Mouse (Mus musculus) limb, embryonic 11.5 days (tissue): ENCODE results near the gene Pard3b. TPM values are rescaled to one million over a fixed set of nuclear protein-coding genes. Genes with fewer than 3 reads are reported as not detected.

Experiments
- ATAC-seq: fragments of 200-750 bp; cut with Nextera tagmentation; 2 replicates; pipeline ENCODE4 v1.8.0; 2017; ENCODE audit warnings: low read depth; ENCODE audit not compliant: insufficient number of reproducible peaks, low FRiP score, low TSS enrichment
- DNase-seq: peaks from one replicate; pipeline ENCODE4 v3.0.0-alpha.2; 2015; ENCODE audit warnings: low spot score
- H3K27ac ChIP-seq: fragments of 300-500 bp; sonication (generic); replicated peaks from 2 replicates; pipeline ENCODE4 v1.5.1; 2014; ENCODE audit warnings: low read depth, mild to moderate bottlenecking, low read length
- H3K27me3 ChIP-seq: fragments of 300-500 bp; sonication (generic); 2 replicates; pipeline ENCODE4 v1.6.1; 2014; ENCODE audit warnings: mild to moderate bottlenecking, low read length, mixed read lengths; ENCODE audit not compliant: control insufficient read depth, insufficient read depth
- H3K36me3 ChIP-seq: fragments of 300-500 bp; sonication (generic); 2 replicates; pipeline ENCODE4 v1.6.1; 2014; ENCODE audit warnings: mild to moderate bottlenecking, low read length, moderate library complexity, mixed read lengths; ENCODE audit not compliant: control insufficient read depth, insufficient read depth
- H3K4me1 ChIP-seq: fragments of 300-500 bp; sonication (generic); 2 replicates; pipeline ENCODE4 v1.6.1; 2014; ENCODE audit warnings: low read length, mixed read lengths; ENCODE audit not compliant: control insufficient read depth, insufficient read depth
- H3K4me2 ChIP-seq: fragments of 300-500 bp; sonication (generic); 2 replicates; pipeline ENCODE4 v1.6.1; 2014; ENCODE audit warnings: low read depth, mild to moderate bottlenecking, moderate library complexity; ENCODE audit not compliant: severe bottlenecking
- H3K4me3 ChIP-seq: fragments of 300-500 bp; sonication (generic); 2 replicates; pipeline ENCODE4 v1.5.1; 2014; ENCODE audit warnings: low read depth, low read length
- H3K9ac ChIP-seq: fragments of 300-500 bp; sonication (generic); 2 replicates; pipeline ENCODE4 v1.6.1; 2014; ENCODE audit warnings: mild to moderate bottlenecking, low read length
- H3K9me3 ChIP-seq: fragments of 300-500 bp; sonication (generic); 2 replicates; pipeline ENCODE4 v1.6.1; 2016; ENCODE audit warnings: low read length; ENCODE audit not compliant: control insufficient read depth
- WGBS: fragments of 180-500 bp; shearing (Covaris S2); extraction: QIAGEN DNeasy Blood & Tissue Kit; methylation state at CpG from one replicate; pipeline ENCODE4 v1.1.7; 2014; 5-methylcytosine and 5-hydroxymethylcytosine counted together
- polyA plus RNA-seq: library from polyadenylated mRNA; unstranded; fragments of >200 nt; fragmentation: Nextera tagmentation; extraction: Ambion mirVana; gene quantifications from 2 replicates; pipeline ENCODE4 v1.2.1, GENCODE M21; 2014

Pard3b gene
- polyA plus RNA-seq, 1 experiment from 2014 or later = 9.3 TPM

DNA sequence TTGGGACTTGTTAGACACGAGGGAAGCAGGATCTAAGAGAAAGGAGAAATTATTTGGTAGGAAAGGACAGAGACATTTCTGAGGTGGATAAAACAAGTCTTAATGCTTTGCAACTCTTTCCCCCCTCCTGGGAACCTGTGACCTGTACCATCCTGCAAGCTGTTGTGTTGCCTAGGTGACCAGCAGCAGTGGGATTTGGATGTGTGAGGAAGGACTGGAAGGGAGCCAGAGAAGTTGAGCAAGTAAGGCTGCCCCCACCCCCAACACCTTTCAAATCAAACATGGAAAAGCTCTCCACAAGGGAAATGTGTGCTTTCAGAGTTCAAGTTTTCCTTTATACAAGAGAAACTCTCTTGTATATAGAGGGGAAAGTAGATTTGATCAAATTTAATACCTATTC, 595.4 kb downstream of the Pard3b start:
- no peaks in the 10 kb centered on the region for H3K9me3 ChIP-seq
- no peak overlapping the region for H3K4me3 ChIP-seq
- no peaks in the 10 kb centered on the region for H3K27me3 ChIP-seq
- 39% methylated on average over 1 of the region's 1 CpGs for WGBS
- ATAC-seq (no peak), DNase-seq (no peak)
- H3K9ac ChIP-seq = no peak overlapping the region
- H3K4me1 ChIP-seq = no peaks in the 10 kb centered on the region
- H3K36me3 ChIP-seq = no peaks in the 10 kb centered on the region
- no peak overlapping the region for H3K4me2 ChIP-seq
- no peak overlapping the region for H3K27ac ChIP-seq

- Histone ChIP-seq H3K36me3 (no peaks in the 10 kb centered on the region), H3K9ac (no peak overlapping the region), H3K27ac (no peak overlapping the region), H3K4me3 (no peak overlapping the region), H3K4me1 (no peaks in the 10 kb centered on the region), H3K4me2 (no peak overlapping the region), H3K9me3 (no peaks in the 10 kb centered on the region), H3K27me3 (no peaks in the 10 kb centered on the region)
- WGBS = 94% methylated on average over 5 of the region's 5 CpGs
- ATAC-seq (no peak), DNase-seq (no peak)
These were observed 596.5 kb downstream of the Pard3b start for GRCm38 (mm10) chr1:62235121-62235520.

GRCm38 (mm10) chr1:62244191-62244984, 605.8 kb downstream of the Pard3b start:
- no peak overlapping the region for H3K9ac ChIP-seq
- no peak overlapping the region for H3K27ac ChIP-seq
- H3K9me3 ChIP-seq = no peaks in the 10 kb centered on the region
- 18% methylated on average over 12 of the region's 12 CpGs for WGBS
- no peaks in the 10 kb centered on the region for H3K36me3 ChIP-seq
- H3K4me1 ChIP-seq = peaks cover 2% of the 10 kb centered on the region; the same call in 1 of the 2 replicates
- DNase-seq (peak; percentile 62), ATAC-seq (no peak)
- H3K27me3 ChIP-seq = no peaks in the 10 kb centered on the region
- no peak overlapping the region for H3K4me3 ChIP-seq
- H3K4me2 ChIP-seq = no peak overlapping the region

- H3K4me1 ChIP-seq = no peaks in the 10 kb centered on the region
- H3K9ac ChIP-seq = no peak overlapping the region
- H3K27ac ChIP-seq = no peak overlapping the region
- DNase-seq (no peak), ATAC-seq (no peak)
- H3K36me3 ChIP-seq = no peaks in the 10 kb centered on the region
- H3K4me2 ChIP-seq = no peak overlapping the region
- H3K27me3 ChIP-seq = no peaks in the 10 kb centered on the region
- H3K9me3 ChIP-seq = no peaks in the 10 kb centered on the region
- H3K4me3 ChIP-seq = no peak overlapping the region
- WGBS = 93% methylated on average over 1 of the region's 1 CpGs
These were observed 613.8 kb downstream of the Pard3b start for GRCm38 (mm10) chr1:62252432-62252831.

DNA sequence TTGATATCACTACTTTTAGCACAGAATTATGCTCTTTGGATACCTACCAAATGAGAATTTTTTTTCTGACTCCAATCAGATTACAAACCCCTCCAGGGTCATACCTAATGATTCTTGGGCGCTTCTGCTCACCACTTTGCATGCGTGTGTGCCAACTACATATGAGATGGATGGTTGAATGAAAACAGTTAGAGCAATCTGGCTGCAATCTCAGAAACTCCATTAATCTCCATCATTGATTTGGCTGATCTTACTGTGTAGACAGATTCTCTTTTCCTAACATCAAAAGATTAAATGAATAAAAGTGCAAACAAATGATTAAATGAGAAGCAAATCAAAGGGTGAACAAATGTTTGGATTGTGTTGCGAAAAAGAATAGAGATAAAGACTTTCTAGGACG, 615.7 kb downstream of the Pard3b start:
- H3K4me3 ChIP-seq = no peak overlapping the region
- no peak for ATAC-seq
- H3K9ac ChIP-seq = no peak overlapping the region
- no peak for DNase-seq
- H3K27ac ChIP-seq = no peak overlapping the region
- H3K27me3 ChIP-seq = no peaks in the 10 kb centered on the region
- no peaks in the 10 kb centered on the region for H3K4me1 ChIP-seq
- no peak overlapping the region for H3K4me2 ChIP-seq
- no peaks in the 10 kb centered on the region for H3K36me3 ChIP-seq
- H3K9me3 ChIP-seq = no peaks in the 10 kb centered on the region
- WGBS = 84% methylated on average over 4 of the region's 4 CpGs

DNA sequence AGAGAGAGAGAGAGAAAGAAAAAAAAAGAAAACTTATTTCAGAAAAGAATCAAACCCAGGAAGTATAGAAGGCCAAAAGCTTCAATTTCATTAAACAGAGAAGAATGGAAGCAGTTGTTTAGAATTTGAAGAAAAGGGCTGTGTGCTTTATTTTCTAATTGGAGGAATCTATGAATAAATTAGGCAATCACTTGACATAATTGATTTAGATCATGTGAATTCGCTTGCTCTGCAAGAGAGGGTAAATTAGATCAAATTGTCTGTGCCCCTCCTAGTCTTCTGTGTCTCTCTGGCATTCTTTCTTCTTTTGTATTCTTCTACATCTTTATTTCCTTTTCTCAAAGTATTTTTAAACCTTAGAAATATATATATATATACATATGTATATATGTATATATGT, 616.3 kb downstream of the Pard3b start:
- no peaks in the 10 kb centered on the region for H3K36me3 ChIP-seq
- no peak for DNase-seq
- H3K4me1 ChIP-seq = no peaks in the 10 kb centered on the region
- no peak overlapping the region for H3K4me2 ChIP-seq
- no peak overlapping the region for H3K9ac ChIP-seq
- H3K4me3 ChIP-seq = no peak overlapping the region
- WGBS = 85% methylated on average over 1 of the region's 1 CpGs
- H3K27me3 ChIP-seq = no peaks in the 10 kb centered on the region
- no peaks in the 10 kb centered on the region for H3K9me3 ChIP-seq
- no peak overlapping the region for H3K27ac ChIP-seq
- no peak for ATAC-seq

GRCm38 (mm10) chr1:62276466-62276865, 637.8 kb downstream of the Pard3b start:
- WGBS = 83% methylated on average over 3 of the region's 3 CpGs
- H3K4me3 ChIP-seq = no peak overlapping the region
- ATAC-seq (no peak), DNase-seq (no peak)
- H3K9me3 ChIP-seq = no peaks in the 10 kb centered on the region
- H3K27me3 ChIP-seq = no peaks in the 10 kb centered on the region
- no peaks in the 10 kb centered on the region for H3K4me1 ChIP-seq
- H3K9ac ChIP-seq = no peak overlapping the region
- no peaks in the 10 kb centered on the region for H3K36me3 ChIP-seq
- no peak overlapping the region for H3K27ac ChIP-seq
- H3K4me2 ChIP-seq = no peak overlapping the region

GRCm38 (mm10) chr1:62278586-62278985, 640.0 kb downstream of the Pard3b start:
- no peaks in the 10 kb centered on the region for H3K36me3 ChIP-seq
- 96% methylated on average over 1 of the region's 1 CpGs for WGBS
- H3K9ac ChIP-seq = no peak overlapping the region
- no peaks in the 10 kb centered on the region for H3K4me1 ChIP-seq
- ATAC-seq = no peak
- DNase-seq = no peak
- H3K9me3 ChIP-seq = no peaks in the 10 kb centered on the region
- H3K4me2 ChIP-seq = no peak overlapping the region
- H3K27me3 ChIP-seq = no peaks in the 10 kb centered on the region
- no peak overlapping the region for H3K4me3 ChIP-seq
- no peak overlapping the region for H3K27ac ChIP-seq

DNA sequence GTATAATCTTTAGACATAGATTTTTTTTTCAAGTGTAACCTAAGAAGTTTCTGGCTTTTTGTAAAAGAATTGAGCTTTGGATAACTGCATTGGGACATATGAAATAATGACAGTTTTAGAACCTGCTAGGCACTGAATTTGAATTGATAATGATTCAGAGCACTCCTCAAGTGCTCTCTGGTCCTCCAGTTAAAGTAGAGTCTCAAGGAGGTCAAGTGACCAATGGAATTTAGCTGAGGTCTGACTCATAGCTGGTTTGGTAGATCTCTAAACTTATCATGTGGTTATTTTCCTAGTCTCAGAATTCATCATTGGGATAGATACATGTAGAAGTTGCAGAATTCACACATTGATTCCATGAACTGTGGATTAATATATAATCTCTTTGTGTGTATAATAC, 642.0 kb downstream of the Pard3b start:
- no peaks in the 10 kb centered on the region for H3K27me3 ChIP-seq
- no peak overlapping the region for H3K4me2 ChIP-seq
- H3K36me3 ChIP-seq = no peaks in the 10 kb centered on the region
- no peak overlapping the region for H3K27ac ChIP-seq
- no peak for DNase-seq
- H3K4me3 ChIP-seq = no peak overlapping the region
- ATAC-seq = no peak
- no peak overlapping the region for H3K9ac ChIP-seq
- no peaks in the 10 kb centered on the region for H3K4me1 ChIP-seq
- H3K9me3 ChIP-seq = no peaks in the 10 kb centered on the region
